Mouse (Mus musculus) heart, adult 2 months (tissue): Measurements from ENCODE around the gene Olfr608.

Source experiments
- CTCF ChIP-seq: fragments of 200-600 bp; IDR thresholded peaks from 2 replicates; pipeline ENCODE4 v1.8.1; 2022; ENCODE audit warnings: antibody characterized with exemption, mild to moderate bottlenecking, moderate library complexity
- EP300 ChIP-seq: fragments of 200-500 bp; IDR thresholded peaks from 2 replicates; pipeline ENCODE4 v1.6.1; 2011; ENCODE audit warnings: low read depth, low read length, control low read depth; ENCODE audit not compliant: insufficient read depth
- POLR2A ChIP-seq: fragments of 200-500 bp; IDR thresholded peaks from 2 replicates; pipeline ENCODE4 v1.6.1; 2011; ENCODE audit warnings: mild to moderate bottlenecking, low read depth, low read length, control low read depth; ENCODE audit not compliant: insufficient read depth

DNA sequence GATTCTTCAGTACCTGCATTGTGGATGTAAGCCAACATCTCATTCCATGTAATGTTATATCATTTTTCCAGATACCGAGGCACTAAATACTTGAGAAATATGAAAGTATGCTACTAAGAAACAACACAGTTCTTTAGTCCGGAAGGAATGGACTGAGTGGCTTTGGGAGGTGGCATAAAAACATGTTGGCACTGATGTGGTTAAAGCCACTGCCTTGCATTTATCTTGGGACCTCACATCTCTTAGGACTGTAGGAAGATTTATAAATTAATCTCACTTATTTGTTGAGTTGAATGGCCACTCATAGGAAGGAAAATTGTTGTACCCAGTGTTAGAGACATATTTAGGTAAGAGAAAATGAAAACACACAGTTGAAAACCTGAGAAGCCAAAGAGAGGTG is 20.9 kb upstream of the Olfr608 start, which contains the start of gene Olfr606:
- TF ChIP-seq CTCF, result no peak
- TF ChIP-seq EP300, result no peak
- TF ChIP-seq POLR2A, result no peak
